Mouse (Mus musculus): ENCODE results near the gene Cradd.

The Cradd gene

DNA sequence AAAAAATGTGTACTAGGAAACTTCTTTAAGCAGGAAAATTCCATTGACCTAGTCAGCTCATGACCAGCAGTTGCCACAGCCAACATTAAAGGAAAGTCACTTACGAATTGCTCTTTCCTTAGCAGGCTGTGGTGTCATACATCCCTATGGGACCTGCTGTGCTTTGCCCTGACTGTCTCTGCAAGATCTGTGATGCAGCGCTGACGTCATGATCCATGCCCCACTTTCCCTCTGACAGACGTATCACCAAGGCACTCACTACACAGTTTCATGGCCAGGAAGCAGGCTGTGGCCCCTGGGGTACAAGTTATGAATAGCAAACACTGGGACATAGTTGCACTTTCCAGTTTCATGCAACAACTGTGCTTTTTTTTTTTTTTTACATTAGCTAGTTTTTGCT, 113.8 kb downstream of the Cradd start:
- DNase-seq (ENCODE audit: extremely low spot score, low spot score) = no peak

DNA sequence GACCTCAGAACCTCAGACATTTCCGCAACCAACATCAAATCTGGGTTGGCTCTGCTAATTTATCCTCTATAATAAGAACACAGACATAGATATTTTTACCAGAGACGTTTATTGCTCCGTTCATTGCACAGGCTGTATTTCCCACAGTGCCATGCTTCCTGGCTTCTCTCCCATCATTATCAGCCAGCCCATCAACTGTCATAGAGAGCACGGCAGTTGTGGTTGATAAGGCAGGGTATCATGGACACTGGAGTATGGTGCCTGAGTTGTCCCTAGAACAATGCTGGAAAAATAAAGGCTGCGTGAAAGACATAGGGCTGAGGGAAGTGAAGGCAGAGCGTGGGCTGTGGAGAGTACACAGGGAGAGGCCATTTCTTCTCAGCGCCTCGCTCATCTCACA, 116.5 kb downstream of the Cradd start:
- no peak for DNase-seq (ENCODE audit: extremely low spot score, low spot score)

DNA sequence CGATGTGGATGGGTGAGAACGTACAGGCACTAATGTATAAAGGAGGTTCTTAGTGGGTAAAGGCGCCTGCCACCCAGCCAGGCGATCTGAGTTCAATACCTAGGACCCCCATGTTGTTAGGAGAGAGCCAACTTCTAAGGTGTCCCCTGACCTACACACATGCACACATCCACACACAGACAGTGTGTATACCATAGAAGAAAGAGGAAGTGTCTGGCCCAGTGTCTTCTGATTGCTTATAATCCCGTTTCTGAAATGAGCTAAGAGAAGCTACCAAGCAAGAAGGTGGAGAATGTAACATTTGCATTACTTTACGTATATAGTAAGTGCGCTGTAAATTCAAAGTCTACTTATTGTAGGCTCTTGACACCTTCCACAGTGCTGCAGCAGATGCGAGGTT, 122.4 kb downstream of the Cradd start:
- no peak for DNase-seq (ENCODE audit: extremely low spot score, low spot score)

DNA sequence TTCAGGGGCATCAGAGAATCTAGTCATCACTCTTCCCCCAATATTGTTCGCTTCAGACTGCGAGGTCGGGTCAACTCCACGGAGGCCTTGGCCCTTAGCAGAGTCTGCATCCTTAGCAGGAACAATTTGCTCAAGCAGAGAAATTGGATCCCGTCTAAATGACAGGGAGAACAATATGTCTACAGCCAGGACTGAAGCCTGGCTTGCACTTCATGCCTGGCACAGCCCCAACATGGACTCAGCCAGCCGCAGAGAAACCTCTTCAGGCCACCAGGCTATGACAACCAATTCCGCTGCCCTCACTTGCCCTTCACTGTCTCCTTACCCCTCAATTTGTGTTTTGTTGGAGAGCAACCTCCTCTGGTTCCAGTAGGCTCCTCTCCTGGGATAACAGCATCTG, 123.6 kb downstream of the Cradd start:
- no peak for DNase-seq (ENCODE audit: extremely low spot score, low spot score)

DNA sequence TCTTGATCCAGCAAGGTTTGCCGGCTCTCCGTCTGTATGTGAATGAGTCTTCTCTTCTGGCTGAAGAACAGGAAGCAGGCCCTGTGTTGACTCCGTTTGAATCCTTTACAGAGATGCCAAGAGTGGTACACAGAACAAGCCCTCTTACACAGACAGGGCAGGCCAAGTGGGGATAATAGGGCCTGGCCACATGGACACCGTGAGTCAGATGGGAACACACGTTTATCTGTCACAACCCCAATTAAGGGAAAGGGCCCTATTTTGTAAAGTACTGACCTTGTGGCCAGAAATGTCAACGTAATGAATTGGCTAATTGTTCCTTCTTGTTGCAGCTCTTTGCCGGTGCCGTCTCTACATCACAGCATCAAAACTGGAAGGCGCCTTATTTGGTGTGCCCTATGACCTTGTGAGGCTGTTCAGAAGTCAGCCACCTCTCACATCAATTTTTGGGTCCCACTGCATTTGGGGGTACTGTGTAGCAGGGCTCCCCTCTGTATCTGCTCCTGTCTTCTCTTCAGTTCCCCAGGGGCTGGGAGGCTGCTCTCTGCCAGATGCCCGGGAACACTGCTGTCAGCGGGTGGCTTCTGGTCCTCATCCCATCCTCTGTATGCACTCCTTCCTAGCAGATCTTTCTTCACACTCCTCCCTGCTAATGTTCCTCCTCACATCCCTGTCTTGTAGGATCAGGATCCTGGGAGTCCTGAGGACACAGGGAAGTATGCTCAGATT, 124.2 kb downstream of the Cradd start:
- no peak for DNase-seq (ENCODE audit: extremely low spot score, low spot score)

DNA sequence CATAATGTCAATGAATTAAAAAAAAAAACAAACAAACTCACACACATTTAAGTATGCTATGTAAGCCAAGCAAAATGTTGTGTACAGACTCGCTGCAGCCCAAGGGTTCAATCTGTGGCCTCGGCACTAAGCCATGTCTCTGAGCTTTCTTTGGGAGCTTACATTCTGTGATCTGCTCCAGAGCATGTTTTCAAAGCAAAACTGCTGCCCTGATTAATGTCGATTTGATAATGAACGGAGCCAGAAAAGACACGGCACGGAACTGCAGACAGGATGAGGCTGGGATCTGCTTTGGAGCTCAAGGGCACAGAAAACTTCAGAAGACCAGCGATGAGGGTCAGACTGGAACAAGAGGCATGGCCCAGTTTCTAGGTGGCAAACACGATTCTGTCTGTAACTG, 126.6 kb downstream of the Cradd start:
- DNase-seq (ENCODE audit: extremely low spot score, low spot score) = no peak

DNA sequence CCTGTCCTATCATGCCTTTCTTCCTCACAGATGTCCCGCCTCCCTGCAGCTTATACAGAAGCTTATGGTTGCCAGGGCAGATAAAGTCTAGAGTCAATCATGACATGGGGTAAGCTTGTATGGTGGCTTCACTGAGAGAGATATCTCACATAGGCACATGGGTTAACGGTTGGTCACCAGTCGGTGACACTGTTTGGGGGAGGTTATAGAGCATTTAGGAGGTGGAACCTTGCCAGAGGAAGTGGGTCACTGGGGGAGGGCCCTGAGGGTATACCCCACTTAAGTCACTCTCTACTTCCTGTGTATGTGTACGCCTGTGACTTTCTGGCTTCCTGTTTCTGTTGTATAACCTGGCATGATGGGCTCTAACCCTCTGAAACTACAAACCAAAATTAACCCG, 128.2 kb downstream of the Cradd start:
- DNase-seq (ENCODE audit: extremely low spot score, low spot score) = no peak

DNA sequence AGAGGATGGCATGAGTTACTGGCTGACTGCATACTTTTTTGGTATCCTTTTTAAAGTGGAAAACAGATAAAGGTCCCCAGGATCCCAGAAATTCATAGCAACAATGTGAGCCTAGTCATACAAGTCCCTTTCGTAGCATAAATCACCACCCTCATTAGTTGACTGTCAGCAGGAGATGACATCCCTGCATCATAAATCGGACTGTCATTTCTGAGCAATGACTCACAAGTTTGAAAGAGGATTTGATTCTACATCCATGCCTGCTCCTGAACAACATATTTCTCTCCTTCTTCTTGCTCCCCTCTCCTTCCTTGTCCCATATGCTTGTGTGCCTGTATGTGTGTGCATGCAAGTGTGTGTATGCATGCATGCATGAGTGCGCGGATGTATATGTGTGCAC, 129.2 kb downstream of the Cradd start:
- no peak for DNase-seq (ENCODE audit: extremely low spot score, low spot score)

DNA sequence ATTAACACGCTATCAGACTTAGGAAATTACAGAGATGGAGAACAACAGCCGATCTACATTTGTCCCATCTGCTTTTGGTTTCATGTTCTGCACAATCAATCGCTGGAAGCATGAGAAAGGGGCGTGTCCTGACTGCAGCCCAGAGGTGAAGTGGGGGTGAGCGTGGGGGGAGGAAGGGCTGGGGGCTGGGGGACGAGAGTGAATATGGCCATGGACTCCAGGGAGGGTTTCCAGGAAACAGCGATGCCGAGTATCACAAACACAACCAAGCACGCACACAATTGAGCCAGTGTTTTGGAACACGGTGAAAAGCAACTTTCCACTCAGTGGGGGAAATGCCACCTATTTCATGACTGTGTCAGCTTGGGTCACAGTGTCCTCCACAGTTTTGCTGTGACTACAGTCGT, 130.1 kb downstream of the Cradd start:
- no peak for DNase-seq (ENCODE audit: extremely low spot score, low spot score)

DNA sequence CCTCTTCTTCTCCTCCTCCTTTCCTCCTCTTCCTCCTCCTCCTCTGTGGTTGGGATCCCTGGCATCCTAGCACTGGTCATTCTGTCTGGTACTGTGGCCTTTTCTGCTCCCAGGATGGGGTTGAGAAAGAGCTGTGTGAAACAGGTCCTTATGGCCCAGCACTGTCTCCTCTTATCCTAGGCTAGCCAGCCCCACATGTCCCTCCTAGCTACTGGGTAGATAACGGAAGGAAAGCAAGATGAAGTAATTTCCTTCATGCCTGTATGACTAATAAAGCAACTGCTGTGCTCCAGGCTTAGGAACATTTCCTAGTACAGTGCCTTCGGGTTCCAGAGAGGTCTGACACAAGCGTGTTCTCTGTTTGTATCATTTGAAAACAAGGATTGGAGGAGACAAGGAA, 132.1 kb downstream of the Cradd start:
- no peak for DNase-seq (ENCODE audit: extremely low spot score, low spot score)

DNA sequence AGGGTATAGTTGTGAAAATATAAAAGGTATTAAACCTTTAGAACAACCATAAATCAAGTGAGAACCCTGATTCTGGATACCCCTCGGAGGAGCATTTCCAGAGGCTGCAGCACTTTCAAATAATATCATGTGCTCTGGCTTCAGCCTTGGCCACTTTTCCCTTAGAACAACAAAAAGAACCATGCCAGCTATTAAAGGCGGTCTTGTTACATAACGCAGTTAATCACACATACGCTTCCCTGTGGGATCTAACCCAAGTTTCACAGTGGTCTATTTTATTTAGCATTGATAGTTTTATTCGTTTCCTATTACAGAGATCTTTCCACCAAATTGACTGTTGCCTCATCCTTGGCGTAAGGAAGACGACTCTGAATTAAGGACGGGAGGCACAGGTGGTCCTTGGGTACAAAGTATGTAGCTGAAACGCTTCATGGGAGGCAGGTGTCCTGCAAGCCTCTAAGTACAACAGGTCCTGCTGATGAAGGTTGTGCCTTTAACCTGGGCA, 132.7 kb downstream of the Cradd start:
- DNase-seq (ENCODE audit: extremely low spot score, low spot score) = no peak

DNA sequence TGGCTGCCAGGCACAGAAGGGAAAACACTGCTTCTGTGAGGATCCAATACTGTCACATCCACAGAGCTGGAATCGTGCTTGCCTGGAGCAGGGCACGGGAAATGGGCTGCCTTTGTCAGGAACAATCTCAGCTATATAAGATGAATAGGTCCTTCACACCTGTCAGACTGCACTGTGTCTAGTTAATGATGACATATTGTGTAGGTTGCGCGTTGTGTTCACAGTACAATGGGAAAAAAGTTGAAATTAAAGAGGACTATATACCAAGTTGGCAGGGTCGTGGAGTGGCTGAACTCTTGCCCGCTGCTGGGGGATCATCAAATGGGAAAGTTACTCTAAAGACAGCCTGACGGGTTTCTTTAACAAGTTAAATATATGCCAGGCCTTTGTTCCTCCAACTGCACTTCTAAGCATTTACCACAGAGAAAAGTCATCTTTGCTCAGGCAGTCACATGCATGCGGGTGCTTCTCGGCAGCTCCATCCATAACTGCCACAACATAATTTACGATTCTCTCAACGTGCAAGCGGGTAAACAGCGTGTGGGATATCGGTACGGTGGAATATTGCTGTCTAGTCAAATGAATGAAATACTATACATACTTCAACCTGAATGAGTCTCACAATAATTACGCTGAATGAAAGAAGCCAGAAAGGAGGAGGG, 134.3 kb downstream of the Cradd start:
- DNase-seq (ENCODE audit: extremely low spot score, low spot score) = no peak

DNA sequence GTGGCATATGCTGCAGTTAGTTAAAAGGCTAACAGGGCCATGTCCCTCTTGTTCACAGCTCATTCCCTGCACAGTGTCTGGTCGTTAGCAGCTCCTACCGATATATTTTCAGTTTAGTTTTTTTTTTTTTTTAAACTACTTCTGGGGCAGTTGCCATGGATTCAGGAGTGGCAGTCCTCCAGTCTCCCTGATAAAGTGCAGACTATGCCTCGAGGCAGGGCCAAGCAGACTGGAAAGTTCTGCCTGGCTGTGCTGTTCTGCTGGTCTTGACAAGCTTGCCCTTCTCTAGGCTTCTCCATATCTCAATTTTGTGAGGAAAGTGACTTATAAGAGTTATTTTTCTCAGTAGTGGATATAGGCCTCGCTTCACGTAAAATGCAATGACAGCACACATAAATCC, 139.7 kb downstream of the Cradd start:
- DNase-seq (ENCODE audit: extremely low spot score, low spot score) = no peak

DNA sequence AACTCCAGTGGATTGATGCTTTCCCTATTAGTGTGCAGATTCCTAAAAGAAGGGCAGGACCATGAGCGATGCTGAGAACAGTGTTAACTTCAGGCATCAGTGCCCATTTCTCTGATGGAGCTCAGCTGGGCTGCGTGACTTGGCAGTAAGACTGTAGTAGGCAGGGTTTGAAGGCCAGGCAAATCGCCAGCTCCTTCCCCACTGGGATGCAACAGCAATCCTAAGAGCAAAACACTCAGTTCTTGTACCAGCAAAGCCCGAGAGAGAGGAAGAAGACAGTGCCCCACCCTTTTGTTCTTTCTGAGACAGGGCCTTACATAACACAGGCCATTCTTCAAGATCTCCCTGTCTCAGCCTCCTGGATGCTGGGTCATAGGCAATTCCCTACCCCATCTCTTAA, 140.9 kb downstream of the Cradd start:
- no peak for DNase-seq (ENCODE audit: extremely low spot score, low spot score)

DNA sequence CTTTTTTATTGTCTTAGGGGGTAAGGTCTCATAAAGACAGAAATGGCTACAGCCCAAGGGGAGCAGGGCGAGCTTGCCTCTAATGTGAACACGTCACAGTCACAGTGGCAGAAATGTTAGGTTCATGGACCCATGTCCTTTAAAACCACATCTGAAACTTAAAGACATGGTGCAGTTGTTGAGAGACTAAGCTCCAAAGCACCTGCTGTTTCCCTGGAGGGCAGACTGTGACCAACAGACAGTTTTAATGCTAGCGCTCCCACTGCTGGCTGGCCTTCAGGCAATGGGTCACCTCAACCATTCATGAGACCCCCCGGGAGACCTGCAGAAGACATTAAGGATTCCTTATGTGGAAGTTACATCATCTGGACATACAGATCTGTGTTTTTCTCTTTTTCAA, 141.5 kb downstream of the Cradd start:
- no peak for DNase-seq (ENCODE audit: extremely low spot score, low spot score)

DNA sequence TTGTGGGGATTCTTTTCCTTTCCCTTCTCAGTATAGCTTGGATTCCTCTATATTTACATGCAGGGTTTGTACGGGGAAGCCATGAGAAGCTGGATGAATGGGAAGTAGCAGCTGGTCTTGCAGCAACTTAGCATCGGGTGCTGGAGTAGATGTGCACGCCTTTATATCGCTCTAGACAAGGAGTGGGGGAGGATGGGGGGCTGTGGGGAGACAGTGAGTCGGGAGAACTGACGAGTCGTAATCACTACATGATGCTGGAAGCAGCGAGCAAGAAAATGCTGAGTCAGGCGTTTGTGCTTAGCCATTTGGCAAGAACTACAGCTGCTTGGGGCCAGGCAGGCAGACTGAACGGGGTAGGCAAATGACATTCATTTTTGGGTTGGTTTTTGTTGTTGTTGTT, 142.4 kb downstream of the Cradd start:
- no peak for DNase-seq (ENCODE audit: extremely low spot score, low spot score)

DNA sequence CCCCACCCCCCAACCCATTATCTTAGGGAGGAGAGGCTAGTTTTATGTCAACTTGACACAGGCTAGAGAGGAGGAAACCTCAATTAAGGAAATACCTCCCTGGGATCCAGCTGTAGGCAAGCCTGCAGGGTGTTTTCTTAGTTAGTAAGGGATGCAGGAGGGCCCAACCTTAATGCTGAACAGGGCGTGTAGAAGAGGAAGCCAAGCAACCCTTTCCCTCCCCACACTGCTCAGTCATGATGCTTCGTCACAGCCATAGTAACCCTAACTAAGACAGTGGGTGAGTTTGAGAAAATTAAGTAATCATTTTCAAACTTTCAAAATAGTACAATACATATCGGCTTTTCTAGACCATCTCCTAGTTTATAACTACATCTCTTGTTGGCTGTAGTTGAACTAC, 143.0 kb downstream of the Cradd start:
- no peak for DNase-seq (ENCODE audit: extremely low spot score, low spot score)

DNA sequence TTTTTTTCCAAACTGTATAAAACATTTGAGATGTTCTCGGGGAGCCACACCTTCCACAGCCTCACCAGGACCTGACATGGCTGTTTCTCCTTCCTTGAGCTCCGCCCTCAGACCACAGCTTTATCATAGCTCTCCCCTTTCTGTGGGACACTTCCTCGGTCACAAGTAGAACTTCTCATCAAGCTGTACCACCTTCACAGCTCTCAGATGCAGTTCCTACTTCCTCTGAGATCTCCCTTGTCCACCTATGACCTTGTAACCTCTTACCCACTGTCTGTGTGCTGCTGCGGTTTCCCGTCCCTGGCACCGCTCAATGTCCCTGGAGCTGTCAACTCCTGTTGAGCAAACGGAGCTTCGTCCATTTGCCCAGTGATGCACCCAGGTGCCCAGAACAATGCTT, 143.8 kb downstream of the Cradd start:
- no peak for DNase-seq (ENCODE audit: extremely low spot score, low spot score)

DNA sequence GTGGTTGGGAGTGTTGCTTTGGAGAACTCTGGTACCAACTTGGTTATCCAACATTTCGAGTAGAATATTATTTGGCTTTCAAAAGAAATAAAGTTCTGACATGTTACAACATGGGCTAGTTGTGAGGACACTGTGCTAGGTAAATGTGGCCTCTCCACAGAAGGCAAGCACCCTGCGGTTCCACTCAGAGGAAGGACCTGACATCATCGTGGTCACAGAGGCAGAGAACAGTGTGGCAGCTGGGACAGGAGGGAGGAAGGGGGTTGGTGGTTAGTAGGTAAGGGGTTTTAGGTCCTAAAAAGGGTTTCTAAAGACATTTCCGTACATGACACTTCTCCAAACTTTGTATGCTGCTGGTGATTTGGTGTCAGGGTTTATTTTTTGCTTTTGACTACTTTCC, 145.1 kb downstream of the Cradd start:
- no peak for DNase-seq (ENCODE audit: extremely low spot score, low spot score)

DNA sequence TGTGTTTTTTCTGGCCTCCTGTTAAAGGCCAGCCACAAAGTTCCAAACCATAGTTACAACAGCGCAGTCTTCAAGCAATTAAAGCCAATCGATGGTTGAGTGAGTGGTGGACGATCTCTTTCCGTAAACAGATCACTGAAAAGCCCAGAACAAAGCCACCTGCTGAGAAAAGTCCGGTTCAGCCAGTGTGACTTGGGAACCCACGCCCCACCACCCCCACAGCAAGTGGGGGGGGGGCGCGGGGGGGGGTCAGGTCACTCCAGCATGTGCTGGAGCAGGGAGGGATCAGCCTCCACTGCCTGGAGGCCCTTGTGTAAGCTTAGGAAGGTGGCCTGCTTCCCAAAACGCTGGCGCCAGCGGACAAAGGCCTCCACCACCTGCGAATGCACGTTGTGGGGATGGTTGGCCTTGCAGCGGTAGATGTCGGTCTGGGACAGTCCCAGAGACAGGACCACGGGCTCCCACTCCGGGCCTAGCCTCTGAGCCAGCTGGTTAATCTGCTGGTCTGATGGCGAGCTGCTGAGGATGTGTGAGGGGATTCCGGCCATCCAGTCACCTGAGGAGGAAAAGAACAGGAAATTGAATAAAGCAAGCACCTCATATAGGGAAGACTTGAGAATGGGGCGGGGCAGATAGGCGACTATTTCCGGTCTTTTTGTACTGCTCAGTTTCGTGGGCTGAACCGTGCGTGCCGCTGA, 148.4 kb downstream of the Cradd start:
- no peak for DNase-seq (ENCODE audit: extremely low spot score, low spot score)

DNA sequence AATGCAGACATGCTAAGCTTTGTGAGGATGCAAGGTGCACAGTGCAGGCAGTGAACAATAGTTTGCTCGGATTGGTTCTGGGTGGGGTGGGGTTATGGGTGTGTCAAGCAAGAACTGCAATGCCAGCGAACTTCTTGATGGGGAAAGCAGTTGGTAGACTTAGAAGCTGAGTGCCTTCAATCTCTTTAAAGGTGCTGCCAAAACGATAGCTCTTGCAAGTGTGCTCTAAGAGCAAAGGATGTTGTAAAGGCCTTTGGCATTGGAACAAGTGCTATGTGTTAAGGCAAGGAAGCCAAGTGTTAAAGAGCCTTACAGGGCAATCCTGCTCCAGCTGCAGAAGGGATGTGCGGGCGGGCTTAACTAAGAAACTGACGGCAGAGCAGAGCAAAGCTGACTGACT, 149.7 kb downstream of the Cradd start:
- no peak for DNase-seq (ENCODE audit: extremely low spot score, low spot score)

DNA sequence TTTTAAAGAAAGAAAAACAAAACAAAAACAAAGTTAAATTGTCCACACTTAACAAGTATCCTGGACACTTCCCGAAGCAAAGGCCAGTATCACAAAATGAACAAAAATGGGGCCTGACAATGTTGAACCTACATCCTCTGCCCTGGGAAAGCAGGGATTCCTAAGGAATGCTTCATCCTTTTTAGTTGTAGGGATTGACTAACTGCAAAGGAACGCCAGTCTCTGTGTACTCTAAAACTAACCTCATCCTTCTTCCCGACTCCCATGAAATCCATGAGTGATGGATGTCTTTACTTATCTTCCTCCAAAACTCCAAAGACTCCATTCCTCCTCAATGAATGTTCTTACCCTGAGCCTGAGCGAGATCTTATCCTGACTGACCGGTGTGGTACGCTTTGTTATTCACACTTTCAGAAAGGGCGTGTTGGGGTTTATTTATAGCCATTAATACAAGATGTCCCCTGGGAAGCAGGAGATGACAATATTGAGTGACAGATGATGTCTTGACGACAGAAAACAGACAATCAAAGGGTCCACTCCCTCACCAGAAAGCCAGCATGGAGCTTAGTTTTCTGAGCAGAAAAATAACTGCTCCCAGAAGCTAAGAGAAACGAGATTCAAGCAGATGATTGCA, 153.1 kb downstream of the Cradd start:
- no peak for DNase-seq (ENCODE audit: extremely low spot score, low spot score)
